Comparison of ENCODE assay signal across 8 mouse cellular contexts in the genomic region with DNA sequence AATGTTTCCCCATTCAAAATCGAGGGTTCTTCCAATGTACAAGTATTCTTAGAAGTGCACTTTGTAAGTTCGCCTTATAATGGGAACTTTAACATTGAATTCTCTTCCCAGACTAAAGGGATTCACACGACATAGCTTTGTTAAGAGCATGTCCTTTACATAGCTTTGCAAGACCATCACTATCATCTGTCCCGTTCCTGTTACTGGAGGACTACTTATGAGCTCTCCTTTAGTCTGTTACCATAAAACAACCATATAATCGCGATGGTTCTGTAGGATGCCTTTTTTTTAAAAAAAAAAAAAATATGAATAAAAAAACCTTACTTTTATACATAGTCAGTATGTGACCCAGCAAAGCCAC. TPM values are rescaled to one million over a fixed set of nuclear protein-coding genes. Genes with fewer than 3 reads are reported as not detected.
DNase-seq lines count a peak whose midpoint lies in the region; ATAC-seq and TF ChIP-seq lines count a peak whose summit lies in the region.

No protein-coding gene starts in this region.

- H3K4me3 ChIP-seq in kidney, adult 2 months (ENCODE audit: insufficient read depth, low read depth, low read length), result peak overlapping the region; percentile 75
- peak overlapping the region; percentile 99 for H3K4me3 ChIP-seq in hindbrain, postnatal 0 days (ENCODE audit: low read length)
- H3K4me3 ChIP-seq in midbrain, embryonic 15.5 days, result peak overlapping the region; percentile 100

- TF ChIP-seq CTCF in kidney, adult 2 months (conservative IDR thresholded peaks at IDR 0.05; ENCODE audit: insufficient read depth, insufficient read length, low read depth, low read length), result no peak
- no peak for TF ChIP-seq CTCF in hindbrain, postnatal 0 days (IDR thresholded peaks at IDR 0.05; ENCODE audit: low read depth)

- H3K27me3 ChIP-seq in kidney, adult 2 months (replicated peaks; ENCODE audit: control insufficient read depth, insufficient read depth, low read length), result no peaks in the 10 kb centered on the region
- H3K27me3 ChIP-seq in hindbrain, postnatal 0 days (ENCODE audit: insufficient read depth, low read length), result no peaks in the 10 kb centered on the region
- no peaks in the 10 kb centered on the region for H3K27me3 ChIP-seq in midbrain, embryonic 15.5 days (replicated peaks)

- H3K9ac ChIP-seq in hindbrain, postnatal 0 days (replicated peaks; ENCODE audit: low read length), result peak overlapping the region; percentile 93; the same call in 1 of the 2 replicates
- H3K9ac ChIP-seq in midbrain, embryonic 15.5 days, result peak overlapping the region; percentile 40; the same call in 1 of the 2 replicates

- TF ChIP-seq POLR2A in kidney, adult 2 months (IDR thresholded peaks at IDR 0.05; ENCODE audit: low read depth, low read length), result no peak

- H3K9me3 ChIP-seq in hindbrain, postnatal 0 days (ENCODE audit: low read length), result no peaks in the 10 kb centered on the region
- H3K9me3 ChIP-seq in midbrain, embryonic 15.5 days, result no peaks in the 10 kb centered on the region

- ATAC-seq in common myeloid progenitor, adult 5-6 weeks (replicated peaks; ENCODE audit: low read depth, poor library complexity, severe bottlenecking), result peak; percentile 4; the same call in 1 of the 2 replicates
- peak; percentile 44 for ATAC-seq in hindbrain, postnatal 0 days
- peak; percentile 57 for ATAC-seq in midbrain, embryonic 15.5 days (replicated peaks)

- WGBS in kidney, adult 2 months, result 22% methylated on average over 6 of the region's 6 CpGs
- 27% methylated on average over 6 of the region's 6 CpGs for WGBS in hindbrain, postnatal 0 days
- WGBS in midbrain, embryonic 15.5 days, result 30% methylated on average over 6 of the region's 6 CpGs

- H3K4me2 ChIP-seq in hindbrain, postnatal 0 days (ENCODE audit: low read depth, low read length), result peak overlapping the region; percentile 81
- peak overlapping the region; percentile 93 for H3K4me2 ChIP-seq in midbrain, embryonic 15.5 days

- peaks cover 10% of the 10 kb centered on the region; the same call in 1 of the 2 replicates for H3K4me1 ChIP-seq in kidney, adult 2 months (ENCODE audit: control insufficient read depth, insufficient read depth, low read length)
- peaks cover 10% of the 10 kb centered on the region for H3K4me1 ChIP-seq in hindbrain, postnatal 0 days (ENCODE audit: insufficient read depth, low read length)
- H3K4me1 ChIP-seq in midbrain, embryonic 15.5 days, result peaks cover 15% of the 10 kb centered on the region

- intact Hi-C loops in gastrocnemius, postnatal 36 days (cut with DNase I), result no loop called here

- peak overlapping the region; percentile 91 for H3K27ac ChIP-seq in kidney, adult 2 months (ENCODE audit: insufficient read depth, low read depth, low read length)
- H3K27ac ChIP-seq in hindbrain, postnatal 0 days, result peak overlapping the region; percentile 88
- H3K27ac ChIP-seq in midbrain, embryonic 15.5 days, result peak overlapping the region; percentile 71

- H3K36me3 ChIP-seq in kidney, adult 2 months (ENCODE audit: control insufficient read depth, insufficient read depth, low read length), result no peaks in the 10 kb centered on the region
- 0 out of 2 replicates have a peak, but pooled peaks cover 2% of the 10 kb centered on the region for H3K36me3 ChIP-seq in hindbrain, postnatal 0 days (ENCODE audit: insufficient read depth, low read length)
- H3K36me3 ChIP-seq in midbrain, embryonic 15.5 days (replicated peaks), result peaks cover 3% of the 10 kb centered on the region

- no peak for DNase-seq in kidney, adult 2 months
- DNase-seq in kidney, postnatal 10 days, result no peak
- no peak for DNase-seq in hindbrain, postnatal 0 days (ENCODE audit: low spot score)
- DNase-seq in layer of hippocampus, adult 11-12 months (ENCODE audit: low spot score), result no peak
- DNase-seq in gastrocnemius, postnatal 36 days, result no peak
- DNase-seq in layer of hippocampus, postnatal 36 days, result no peak

RNA-seq across cellular contexts. Expression of a gene that starts 0.4 kb away (rescaled TPM):
- polyA plus RNA-seq in kidney, adult 2 months (2012; rRNA removed), result 14.6 and 15.4 TPM in 2 replicates
- 56.7 and 63.6 TPM in 2 replicates for total RNA-seq in common myeloid progenitor, adult 5-6 weeks (2017)
- 23.7 and 28.4 TPM in 2 replicates for total RNA-seq in hindbrain, postnatal 0 days (2014; rRNA removed)
- polyA plus RNA-seq in hindbrain, postnatal 0 days (2015; fragmentation: Nextera tagmentation; extraction: Ambion mirVana), result 29.1 and 30.4 TPM in 2 replicates
- 41.8 and 42.9 TPM in 2 replicates for polyA plus RNA-seq in midbrain, embryonic 15.5 days (2015; fragmentation: Nextera tagmentation; extraction: Ambion mirVana)
- 10 to 100 TPM; 14.0 to 15.8 TPM for total RNA-seq in gastrocnemius, postnatal 36 days (2021)
- 10 to 100 TPM; 49.3 to 49.7 TPM for total RNA-seq in layer of hippocampus, postnatal 36 days (2021)

RNA-seq across cellular contexts. Expression of a gene that starts 52.1 kb away (rescaled TPM):
- 44.7 and 46.1 TPM in 2 replicates for polyA plus RNA-seq in kidney, adult 2 months (2012; rRNA removed)
- total RNA-seq in common myeloid progenitor, adult 5-6 weeks (2017), result 9.8 and 12.6 TPM in 2 replicates
- total RNA-seq in hindbrain, postnatal 0 days (2014; rRNA removed), result 20.5 and 24.1 TPM in 2 replicates
- 34.3 and 38.2 TPM in 2 replicates for polyA plus RNA-seq in hindbrain, postnatal 0 days (2015; fragmentation: Nextera tagmentation; extraction: Ambion mirVana)
- 38.5 and 38.9 TPM in 2 replicates for polyA plus RNA-seq in midbrain, embryonic 15.5 days (2015; fragmentation: Nextera tagmentation; extraction: Ambion mirVana)
- 1 to 10 TPM; 5.0 to 5.8 TPM for total RNA-seq in gastrocnemius, postnatal 36 days (2021)
- 10 to 100 TPM; 11.9 to 14.8 TPM for total RNA-seq in layer of hippocampus, postnatal 36 days (2021)

Comparison
In these comparisons a context has a peak if more than half of its experiments do, and no peak if none do; other contexts are left out.
1. ATAC-seq: peak in every context shown above with its lines; median percentile 57 in midbrain, embryonic 15.5 days; 44 in hindbrain, postnatal 0 days; 4 in common myeloid progenitor, adult 5-6 weeks.